Mouse (Mus musculus): ENCODE data around the gene Hist2h3c1.
A peak's percentile ranks its signal among the peaks of the same experiment; 100 is the strongest.
"Not testable (repeated sequence)": the region's sequence is repeated elsewhere in the genome, so short reads cannot be mapped to it uniquely, and the experiment has no call there.

The Hist2h3c1 gene

DNA sequence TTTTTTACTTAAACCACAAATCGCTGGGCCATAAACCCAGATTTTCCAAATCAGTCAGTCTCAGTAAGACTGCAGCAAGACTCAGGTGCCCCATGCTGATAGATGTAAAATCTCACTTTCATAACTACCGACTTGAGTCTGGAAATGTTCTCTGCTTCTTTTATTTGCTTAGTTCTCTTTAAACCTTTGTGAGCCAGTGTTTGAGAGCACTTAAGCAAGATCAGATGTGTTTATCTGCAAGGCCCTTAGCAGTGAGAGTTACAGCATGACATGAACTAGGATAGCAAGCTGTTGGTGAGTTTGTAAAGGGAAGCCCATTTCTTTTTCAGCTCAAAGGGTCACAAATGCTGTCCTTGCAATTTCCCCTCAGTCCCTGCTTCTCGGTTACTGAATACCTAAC is 10.7 kb downstream of the Hist2h3c1 start:
- DNase-seq (ENCODE audit: low spot score in 2 of 2) = no peak

GRCm38 (mm10) chr3:96260220-96260619 is 13.7 kb downstream of the Hist2h3c1 start:
- DNase-seq (ENCODE audit: low spot score in 2 of 2) = no peak

- no peak for DNase-seq (ENCODE audit: low spot score in 2 of 2)
Observed at GRCm38 (mm10) chr3:96261623-96262022, 15.1 kb downstream of the Hist2h3c1 start.

- DNase-seq (ENCODE audit: low spot score in 2 of 2) = peak; percentile 70 to 80
Observed at GRCm38 (mm10) chr3:96262216-96262875, 15.9 kb downstream of the Hist2h3c1 start.

DNA sequence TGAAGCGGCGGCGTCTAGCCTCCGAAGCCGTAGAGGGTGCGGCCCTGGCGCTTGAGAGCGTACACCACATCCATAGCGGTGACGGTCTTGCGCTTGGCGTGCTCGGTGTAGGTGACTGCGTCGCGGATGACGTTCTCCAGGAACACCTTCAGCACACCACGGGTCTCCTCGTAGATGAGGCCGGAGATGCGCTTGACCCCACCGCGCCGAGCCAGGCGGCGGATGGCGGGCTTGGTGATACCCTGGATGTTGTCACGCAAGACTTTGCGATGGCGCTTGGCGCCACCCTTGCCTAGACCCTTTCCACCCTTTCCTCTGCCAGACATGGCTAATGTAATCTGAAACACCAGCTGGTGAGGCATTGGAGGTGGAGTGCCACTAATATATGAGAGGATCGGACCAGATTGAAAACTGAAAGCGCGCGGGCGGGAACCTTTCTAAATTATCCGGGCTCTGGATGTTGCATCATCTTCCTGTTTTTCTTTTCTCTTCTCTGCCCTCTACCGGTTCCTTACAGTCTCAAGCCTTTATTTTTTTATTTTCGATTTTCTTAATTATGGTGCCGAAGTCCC is 16.6 kb downstream of the Hist2h3c1 start, which contains the start of gene Hist2h4:
Gene Hist2h4, minus strand, starts transcription at position 333 of the 572 bp plus-strand sequence.
- peak; percentile 96 for DNase-seq (ENCODE audit: low spot score in 2 of 2)

DNA sequence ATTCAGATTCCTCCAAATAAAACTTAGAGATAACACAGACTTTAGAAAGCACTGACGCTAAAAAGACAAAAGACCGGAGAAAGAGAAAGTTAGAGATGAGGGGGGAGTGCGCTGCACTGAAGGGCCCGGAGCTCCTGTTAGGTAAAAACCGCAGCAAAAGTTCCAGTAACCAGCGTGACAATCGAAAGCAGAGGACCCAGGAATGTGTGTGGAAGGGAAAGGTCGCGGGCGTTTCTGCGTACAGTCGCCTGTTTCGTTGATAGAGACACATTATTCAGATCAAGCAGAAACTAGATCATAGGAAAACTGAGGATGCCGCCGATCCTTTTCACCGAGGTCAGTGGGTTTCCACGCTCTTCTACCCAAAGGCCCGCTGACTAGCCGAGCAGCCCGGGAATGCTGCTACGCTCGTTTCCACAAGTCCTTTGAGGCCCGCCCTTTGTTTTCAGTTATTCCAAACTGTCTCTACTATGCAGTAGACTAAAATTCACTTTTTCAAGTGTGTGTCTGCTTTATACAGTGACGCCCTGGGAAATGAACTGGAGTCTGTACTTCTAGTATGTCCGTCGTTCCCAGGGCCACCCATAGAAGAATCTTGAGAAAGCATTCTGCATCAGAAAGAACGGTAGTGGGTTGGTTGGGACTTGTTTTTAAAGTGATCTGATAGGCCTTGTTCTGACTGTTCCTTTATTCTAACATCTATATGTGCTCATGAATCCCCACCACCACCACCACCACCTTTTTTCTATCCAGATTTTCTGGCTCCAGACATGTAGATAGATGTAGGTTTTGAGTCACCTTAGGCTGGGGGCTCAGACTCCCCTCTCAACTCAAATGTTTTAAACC is 17.3 kb downstream of the Hist2h3c1 start:
- peak in 1 of 2 experiments; percentile 36 for DNase-seq (ENCODE audit: low spot score in 2 of 2)

DNA sequence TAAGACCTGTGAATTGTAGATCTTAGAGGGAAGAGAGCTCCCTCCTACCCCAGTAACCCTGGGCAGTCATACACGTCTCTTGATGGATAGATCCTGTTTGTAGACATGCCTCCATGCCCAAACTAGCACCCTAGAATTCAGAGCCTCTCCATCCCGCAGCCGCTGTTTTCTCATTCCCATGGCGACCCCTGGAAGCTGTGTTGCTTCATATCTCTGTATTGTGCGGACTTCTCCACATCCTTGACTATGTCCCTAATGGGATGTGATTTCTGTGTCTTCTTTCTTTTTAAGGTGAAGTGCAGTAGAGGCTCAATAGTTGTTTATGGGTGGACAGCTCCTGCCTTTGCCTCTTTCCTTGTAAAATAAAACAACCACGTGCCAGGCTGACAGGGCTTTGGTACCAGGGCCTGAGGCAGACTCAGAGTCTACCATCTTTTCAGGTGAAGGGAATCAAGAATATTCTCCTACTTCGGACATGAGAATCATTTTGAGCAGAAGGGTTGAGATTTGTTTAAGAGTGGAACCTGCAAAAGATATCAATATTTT is 18.0 kb downstream of the Hist2h3c1 start:
- no peak for DNase-seq (ENCODE audit: low spot score in 2 of 2)

DNA sequence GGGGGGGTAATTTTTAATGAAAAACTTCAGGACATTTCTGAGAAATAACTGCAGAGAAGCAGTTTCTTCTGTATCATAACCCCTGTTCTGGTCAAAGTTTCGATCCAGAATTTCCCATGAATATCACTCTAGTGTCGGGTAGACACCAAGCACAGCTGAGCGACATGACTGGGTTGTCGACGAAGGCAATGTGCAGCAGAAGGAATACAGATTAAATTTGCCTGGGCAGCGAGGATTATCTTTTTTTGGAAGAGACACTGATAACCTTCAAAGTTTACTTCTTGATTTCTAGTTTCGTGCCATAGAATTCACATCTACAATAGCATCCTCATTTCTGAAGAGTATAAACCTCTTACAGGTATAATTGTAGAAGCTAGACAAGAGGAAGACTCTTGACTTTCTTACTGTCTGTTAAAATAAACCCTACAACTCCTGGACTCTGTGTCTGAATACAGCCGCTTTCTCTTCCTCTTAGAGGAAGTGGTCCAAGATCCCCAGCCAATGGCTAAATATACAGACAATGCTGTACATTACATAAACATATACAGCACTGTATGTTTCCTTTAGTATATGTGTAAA is 19.7 kb downstream of the Hist2h3c1 start:
- DNase-seq (ENCODE audit: low spot score in 2 of 2) = no peak

DNA sequence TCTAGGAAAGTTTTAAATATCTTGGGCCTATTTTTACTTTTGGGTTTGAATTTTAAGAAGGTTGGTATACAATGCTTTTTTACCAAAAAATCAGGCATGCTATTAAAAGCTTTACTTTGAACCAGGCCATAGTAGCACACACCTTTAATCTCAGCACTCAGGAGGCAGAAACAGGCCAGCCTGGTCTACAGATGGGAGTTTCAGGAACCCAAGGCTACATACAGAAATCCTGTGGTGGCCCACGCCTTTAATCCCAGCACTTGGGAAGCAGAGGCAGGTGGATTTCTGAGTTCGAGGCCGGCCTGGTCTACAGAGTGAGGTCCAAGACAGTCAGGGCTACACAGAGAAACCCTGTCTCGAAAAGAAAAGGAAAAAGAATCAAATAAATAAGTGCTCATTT is 21.1 kb downstream of the Hist2h3c1 start:
- no peak for DNase-seq (ENCODE audit: low spot score in 2 of 2)

GRCm38 (mm10) chr3:96268051-96268775 is 21.7 kb downstream of the Hist2h3c1 start, which contains the start of gene Hist2h3b:
Hist2h3b (plus strand) TSS chr3:96268654.
- peak; percentile 74 for DNase-seq (ENCODE audit: low spot score in 2 of 2)

- DNase-seq (ENCODE audit: low spot score in 2 of 2) = peak in 1 of 2 experiments; percentile 34
Observed at GRCm38 (mm10) chr3:96268776-96269378, 22.4 kb downstream of the Hist2h3c1 start.

GRCm38 (mm10) chr3:96269511-96270474 is 23.3 kb downstream of the Hist2h3c1 start, which contains the start of gene Hist2h2bb:
Hist2h2bb (plus strand) TSS chr3:96269752.
- peak; percentile 90 to 94 for DNase-seq (ENCODE audit: low spot score in 2 of 2)

DNA sequence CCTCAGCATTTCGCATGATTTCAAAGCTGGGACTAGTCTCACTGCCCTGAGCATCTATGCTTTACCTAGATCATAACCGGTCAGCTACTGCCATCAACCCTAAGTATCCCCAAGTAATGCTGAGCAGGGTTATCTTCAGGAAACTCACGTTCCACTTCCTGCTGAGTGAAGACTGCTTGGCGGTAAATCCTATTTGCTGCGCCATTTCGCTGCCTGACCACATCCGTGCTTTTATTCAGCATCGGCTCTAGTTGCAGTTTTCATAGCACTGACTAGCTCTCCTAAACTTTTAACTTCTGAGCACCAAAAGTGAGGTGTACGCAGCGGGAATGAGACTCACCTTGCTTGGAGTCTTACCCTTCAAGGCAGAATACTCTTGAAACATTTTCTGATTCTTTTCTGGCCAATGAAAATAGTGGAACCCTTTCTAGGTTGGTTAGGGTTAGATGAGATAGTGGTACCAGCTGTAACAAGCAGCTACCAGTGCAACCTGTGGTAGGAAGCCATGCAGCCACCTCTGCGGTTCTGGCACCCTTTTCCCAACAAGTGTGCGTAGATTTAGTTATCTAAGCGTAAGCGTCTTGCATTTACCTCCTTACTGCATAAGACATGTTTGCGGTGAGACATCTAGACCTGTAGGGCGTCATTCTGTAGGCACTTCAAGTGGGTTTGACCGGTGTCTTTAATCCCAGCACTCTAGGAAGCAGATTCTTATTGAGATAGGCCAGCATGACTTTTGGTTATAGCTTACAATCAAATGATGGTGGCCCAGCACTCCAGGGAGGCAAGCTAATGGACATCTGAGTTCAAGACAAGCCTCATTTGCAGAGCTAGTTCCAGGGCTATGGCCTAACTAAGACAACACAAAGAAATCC is 27.3 kb downstream of the Hist2h3c1 start:
- no peak for DNase-seq (ENCODE audit: low spot score in 2 of 2)

GRCm38 (mm10) chr3:96277428-96277799 is 30.9 kb downstream of the Hist2h3c1 start:
- DNase-seq (ENCODE audit: low spot score in 2 of 2) = peak in 1 of 2 experiments; percentile 42

DNA sequence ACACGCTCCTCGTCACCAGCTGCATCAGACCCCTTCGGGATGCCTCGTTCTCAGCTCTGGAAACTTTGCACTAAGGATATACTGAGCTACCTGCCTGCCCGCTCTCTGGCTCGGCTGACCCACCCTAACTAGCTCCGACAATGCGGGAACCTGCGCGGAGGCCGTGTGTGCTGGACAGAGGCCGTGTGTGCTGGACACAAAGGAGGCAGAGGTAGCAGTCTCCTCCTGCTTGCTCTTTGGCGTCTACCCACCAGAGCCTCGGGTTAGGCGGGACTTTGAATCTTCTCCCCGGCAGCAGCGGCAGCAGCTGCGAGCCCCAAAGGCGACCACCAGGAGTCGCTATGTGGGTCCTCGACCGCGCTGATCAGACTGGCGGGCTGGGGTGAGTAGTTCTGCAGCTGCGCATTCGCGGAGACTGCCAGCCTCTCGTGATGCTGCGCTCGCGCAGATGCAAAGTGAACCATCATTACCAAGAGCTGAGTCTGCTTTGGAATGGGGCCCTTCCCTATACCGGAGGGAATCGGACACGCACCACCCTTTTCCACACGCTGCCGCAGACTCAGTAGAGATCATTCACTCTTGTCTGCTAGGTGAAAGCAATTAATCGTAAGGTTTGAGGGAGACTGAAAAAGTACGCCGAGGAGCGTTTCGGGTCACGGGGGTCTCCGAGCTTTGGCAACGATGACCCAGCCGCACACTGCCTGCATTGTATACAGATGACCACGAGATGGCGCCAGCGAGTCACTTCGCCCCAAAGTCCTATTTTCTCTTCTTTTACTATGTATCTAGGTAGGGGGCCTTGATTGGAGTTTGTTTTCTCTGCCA is 31.5 kb downstream of the Hist2h3c1 start:
- peak; percentile 90 to 92 for DNase-seq (ENCODE audit: low spot score in 2 of 2)

GRCm38 (mm10) chr3:96280660-96281059 is 34.2 kb downstream of the Hist2h3c1 start:
- no peak for DNase-seq (ENCODE audit: low spot score in 2 of 2)

- DNase-seq (ENCODE audit: low spot score in 2 of 2) = no peak
Observed at GRCm38 (mm10) chr3:96284457-96284856, 38.0 kb downstream of the Hist2h3c1 start.

- DNase-seq (ENCODE audit: low spot score in 2 of 2) = not testable (repeated sequence)
Observed at GRCm38 (mm10) chr3:96287334-96287733, 40.8 kb downstream of the Hist2h3c1 start.

All from frontal cortex, postnatal 14 days (tissue).